Mouse (Mus musculus) spleen, adult 2 months (tissue): ENCODE measurements around the gene Eml4. TPM values are rescaled to one million over a fixed set of nuclear protein-coding genes. Genes with fewer than 3 reads are reported as not detected.

Experiments
- DNase-seq, 2 experiments: peaks; one replicate each; pipeline versions ENCODE4 v3.0.0 to v3.0.0-alpha.2; 2012 to 2021; ENCODE audit warnings: low spot score in 2 of 2, low read depth in 1 of 2
- H3K27ac ChIP-seq: fragments of 200-500 bp; 2 replicates; pipeline ENCODE4 v1.5.1; 2012; ENCODE audit warnings: low read length, inconsistent platforms; ENCODE audit not compliant: insufficient read depth
- H3K27me3 ChIP-seq: fragments of 200-500 bp; 2 replicates; pipeline ENCODE4 v1.6.1; 2012; ENCODE audit warnings: mild to moderate bottlenecking, moderate library complexity, low read length, inconsistent platforms; ENCODE audit not compliant: control insufficient read depth, insufficient read depth
- H3K36me3 ChIP-seq: fragments of 200-500 bp; 2 replicates; pipeline ENCODE4 v1.6.1; 2012; ENCODE audit warnings: mild to moderate bottlenecking, low read length, inconsistent platforms; ENCODE audit not compliant: control insufficient read depth, insufficient read depth
- H3K4me1 ChIP-seq: fragments of 200-500 bp; 2 replicates; pipeline ENCODE4 v1.6.1; 2011; ENCODE audit warnings: inconsistent platforms; ENCODE audit not compliant: control insufficient read depth, insufficient read depth, insufficient read length
- H3K4me3 ChIP-seq: fragments of 200-500 bp; 2 replicates; pipeline ENCODE4 v1.5.1; 2011; ENCODE audit warnings: mild to moderate bottlenecking, inconsistent platforms; ENCODE audit not compliant: insufficient read depth, insufficient read length; ENCODE audit errors: extremely low read depth
- CTCF ChIP-seq: fragments of 200-500 bp; IDR thresholded peaks from 2 replicates; pipeline ENCODE4 v1.5.1; 2011; ENCODE audit warnings: mild to moderate bottlenecking, inconsistent platforms; ENCODE audit not compliant: insufficient read depth, insufficient read length, insufficient replicate concordance; ENCODE audit errors: extremely low read depth
- POLR2A ChIP-seq: fragments of 200-500 bp; IDR thresholded peaks from 2 replicates; pipeline ENCODE4 v1.6.1; 2011; ENCODE audit warnings: low read depth, low read length, inconsistent platforms
- WGBS: fragments of 180-500 bp; shearing (Covaris S2); methylation state at CpG from one replicate; pipeline ENCODE4 v1.1.7; 2018; 5-methylcytosine and 5-hydroxymethylcytosine counted together
- polyA plus RNA-seq: library from polyadenylated mRNA; depleted of rRNA; stranded (reverse); fragments of >200 nt; gene quantifications from 2 replicates; pipeline ENCODE4 v1.2.3, GENCODE M21; 2012; rRNA removed

The Eml4 gene
- 13.7 and 15.0 TPM in 2 replicates for polyA plus RNA-seq

GRCm38 (mm10) chr17:83350379-83351091 is at the start of gene Eml4:
Gene Eml4 (plus strand): TSS chr17:83350931.
- TF ChIP-seq POLR2A, result peak; percentile 58
- TF ChIP-seq CTCF, result no peak
- WGBS, result 4% methylated on average over 42 of the region's 62 CpGs
- H3K4me1 ChIP-seq, result peaks cover 2% of the 10 kb centered on the region
- peak; percentile 72 to 91 for DNase-seq
- H3K4me3 ChIP-seq, result peak within 1 kb of the TSS; percentile 90
- H3K27ac ChIP-seq, result peak within 1 kb of the TSS; percentile 91
- H3K36me3 ChIP-seq, result no peaks in the 10 kb centered on the region
- H3K27me3 ChIP-seq, result no peaks in the 10 kb centered on the region

- TF ChIP-seq CTCF, result no peak
- no peak for DNase-seq
- Histone ChIP-seq H3K4me3 (no peak overlapping the region), H3K4me1 (no peaks in the 10 kb centered on the region), H3K36me3 (no peaks in the 10 kb centered on the region), H3K27ac (no peak overlapping the region), H3K27me3 (no peaks in the 10 kb centered on the region)
- WGBS, result 64% methylated on average over 5 of the region's 5 CpGs
Observed at GRCm38 (mm10) chr17:83301433-83301832, 49.3 kb upstream of the Eml4 start.

- Histone ChIP-seq H3K4me3 (no peak overlapping the region), H3K27me3 (no peaks in the 10 kb centered on the region), H3K4me1 (no peaks in the 10 kb centered on the region), H3K27ac (no peak overlapping the region), H3K36me3 (no peaks in the 10 kb centered on the region)
- no peak for TF ChIP-seq POLR2A
- no peak for TF ChIP-seq CTCF
- 85% methylated on average over 7 of the region's 7 CpGs for WGBS
- DNase-seq, result no peak
Observed at GRCm38 (mm10) chr17:83304089-83304822, 46.5 kb upstream of the Eml4 start.

- DNase-seq, result no peak
- H3K27ac ChIP-seq, result no peak overlapping the region
Observed at GRCm38 (mm10) chr17:83306964-83307640, 43.6 kb upstream of the Eml4 start.

GRCm38 (mm10) chr17:83307641-83308296 is 43.0 kb upstream of the Eml4 start:
- Histone ChIP-seq H3K27ac (no peak overlapping the region), H3K27me3 (no peaks in the 10 kb centered on the region), H3K4me3 (no peak overlapping the region), H3K4me1 (peaks cover 6% of the 10 kb centered on the region; the same call in 1 of the 2 replicates), H3K36me3 (no peaks in the 10 kb centered on the region)
- TF ChIP-seq CTCF (no peak), POLR2A (no peak)
- 31% methylated on average over 11 of the region's 11 CpGs for WGBS
- no peak for DNase-seq

More at GRCm38 (mm10) chr17:83306964-83307640, 43.6 kb upstream of the Eml4 start:
- no peak overlapping the region for H3K4me3 ChIP-seq
- TF ChIP-seq CTCF, result no peak
- no peak for TF ChIP-seq POLR2A
- 55% methylated on average over 12 of the region's 12 CpGs for WGBS
- H3K36me3 ChIP-seq, result no peaks in the 10 kb centered on the region
- H3K4me1 ChIP-seq, result peaks cover under 1% of the 10 kb centered on the region; the same call in 1 of the 2 replicates
- H3K27me3 ChIP-seq, result no peaks in the 10 kb centered on the region

- H3K36me3 ChIP-seq, result no peaks in the 10 kb centered on the region
- TF ChIP-seq POLR2A, result no peak
- TF ChIP-seq CTCF, result no peak
- peaks cover 7% of the 10 kb centered on the region; the same call in 1 of the 2 replicates for H3K4me1 ChIP-seq
- no peak for DNase-seq
- H3K27ac ChIP-seq, result no peak overlapping the region
- 79% methylated on average over 4 of the region's 4 CpGs for WGBS
- H3K4me3 ChIP-seq, result no peak overlapping the region
- H3K27me3 ChIP-seq, result no peaks in the 10 kb centered on the region
Observed at GRCm38 (mm10) chr17:83308451-83308850, 42.3 kb upstream of the Eml4 start.
